Mouse (Mus musculus) G1E-ER4 (cell line): Measurements from ENCODE around the gene Nfu1. TPM values are rescaled to one million over a fixed set of nuclear protein-coding genes. Genes with fewer than 3 reads are reported as not detected.

ENCODE experiments used
- GATA1 ChIP-seq: IDR thresholded peaks from one replicate; pipeline ENCODE4 v1.8.0; 2012; ENCODE audit warnings: low read length, inconsistent platforms
- polyA plus RNA-seq: library from polyadenylated mRNA; stranded (reverse); fragments of >175 nt; gene quantifications from 2 replicates; pipeline ENCODE4 v1.2.3, GENCODE M21; 2012

Nfu1 gene
- polyA plus RNA-seq, 1 experiment, result 98.9 TPM

DNA sequence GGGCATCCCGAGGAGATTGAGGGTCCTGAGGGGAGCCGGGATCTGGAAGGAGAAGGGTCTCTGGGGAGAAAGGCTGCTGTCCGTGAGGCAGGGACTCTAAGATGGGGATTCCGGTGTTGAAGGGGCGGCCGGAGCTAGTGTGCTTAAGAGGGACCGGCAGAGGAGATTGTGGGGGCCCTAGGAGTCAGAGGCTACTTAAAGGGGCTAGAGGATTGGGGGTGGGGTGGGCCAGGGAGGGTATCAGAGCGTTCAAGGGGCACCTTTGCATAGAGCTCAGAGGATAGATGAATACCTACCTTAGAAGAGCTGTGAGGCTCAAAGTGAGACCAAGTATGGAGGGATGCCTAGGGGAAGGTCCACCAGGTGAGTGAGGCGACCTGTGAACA lies 34.1 kb downstream of the Nfu1 start:
- no peak for TF ChIP-seq GATA1

DNA sequence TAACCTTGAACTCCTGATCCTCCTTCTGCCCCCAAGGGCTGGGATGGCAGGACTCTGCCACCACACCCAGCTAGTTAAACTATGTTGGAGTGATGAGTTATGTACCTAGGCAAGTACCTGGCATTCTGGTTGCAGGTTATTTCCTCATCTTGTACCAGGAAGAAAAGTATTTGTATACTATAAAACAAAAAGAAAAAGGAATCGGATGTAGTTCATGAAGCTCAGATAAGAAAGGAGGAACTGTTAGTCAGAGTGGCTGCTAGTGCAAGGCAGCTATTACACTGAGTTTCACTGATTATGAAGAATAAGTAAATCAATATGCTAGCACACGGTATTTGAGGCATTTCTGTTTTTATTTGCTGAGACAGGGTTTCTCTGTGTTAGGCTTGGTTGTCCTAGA lies 35.9 kb downstream of the Nfu1 start:
- no peak for TF ChIP-seq GATA1

DNA sequence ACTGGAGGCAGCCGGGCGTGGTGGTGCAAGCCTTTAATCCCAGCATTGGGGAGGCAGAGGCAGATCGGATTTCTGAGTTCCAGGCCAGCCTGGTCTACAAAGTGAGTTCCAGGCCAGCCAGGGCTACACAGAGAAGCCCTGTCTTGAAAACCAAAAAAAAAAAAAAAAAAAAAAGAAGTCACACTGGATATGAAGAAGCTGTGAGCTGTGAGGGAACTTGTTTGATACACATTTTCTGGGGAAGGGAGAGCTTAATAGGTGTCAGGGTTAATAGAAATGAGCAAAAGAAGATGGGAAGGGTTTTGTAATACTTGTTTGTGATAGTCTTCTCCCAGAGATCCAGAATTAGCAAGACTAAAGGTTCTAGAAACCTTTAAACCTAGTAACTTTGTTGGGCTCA lies 36.5 kb downstream of the Nfu1 start:
- no peak for TF ChIP-seq GATA1

DNA sequence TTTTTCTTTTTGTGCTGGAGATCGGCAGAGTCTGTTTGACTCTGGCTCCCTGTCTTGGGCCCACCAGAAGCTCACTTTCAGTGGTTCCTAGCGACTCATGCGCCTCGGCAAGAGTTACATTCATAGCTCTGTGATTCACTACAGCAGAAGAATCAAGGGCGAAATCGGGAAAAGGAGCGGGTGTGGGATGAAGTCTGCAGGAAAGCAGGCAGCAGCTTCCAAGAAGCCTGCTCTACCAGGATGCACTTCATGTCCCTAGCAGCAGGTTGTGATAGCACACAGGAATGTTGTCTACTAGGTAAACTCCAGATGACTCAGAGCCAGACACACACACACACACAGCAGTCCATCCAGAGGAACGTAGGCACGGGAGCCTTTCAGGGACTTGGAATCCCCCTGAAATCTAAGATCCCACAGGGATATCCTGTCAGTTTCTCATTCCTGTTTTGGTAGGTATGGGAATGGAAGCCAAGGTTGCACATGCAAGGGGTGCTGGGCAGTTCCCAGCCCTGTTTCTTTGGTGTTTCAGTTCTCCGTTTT lies 42.9 kb downstream of the Nfu1 start:
- TF ChIP-seq GATA1, result no peak

DNA sequence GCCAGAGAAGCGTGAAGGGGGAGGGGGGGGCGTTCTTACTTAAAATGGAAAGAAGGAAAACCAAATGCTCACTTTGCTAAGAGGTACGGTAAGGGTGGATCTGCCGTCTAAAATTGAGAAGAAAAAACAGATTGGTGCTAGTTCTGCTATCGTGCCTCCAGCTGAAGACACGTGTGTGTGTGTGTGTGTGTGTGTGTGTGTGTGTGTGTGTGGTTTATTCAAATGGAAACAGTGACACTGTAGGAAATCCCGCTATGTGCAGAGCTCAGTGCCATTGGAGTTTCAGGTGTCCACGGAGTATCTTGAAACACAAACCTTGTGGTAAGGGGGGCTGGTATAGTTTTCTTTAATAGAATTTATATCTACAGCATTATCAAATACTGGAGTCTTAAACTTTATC lies 45.2 kb downstream of the Nfu1 start:
- no peak for TF ChIP-seq GATA1

DNA sequence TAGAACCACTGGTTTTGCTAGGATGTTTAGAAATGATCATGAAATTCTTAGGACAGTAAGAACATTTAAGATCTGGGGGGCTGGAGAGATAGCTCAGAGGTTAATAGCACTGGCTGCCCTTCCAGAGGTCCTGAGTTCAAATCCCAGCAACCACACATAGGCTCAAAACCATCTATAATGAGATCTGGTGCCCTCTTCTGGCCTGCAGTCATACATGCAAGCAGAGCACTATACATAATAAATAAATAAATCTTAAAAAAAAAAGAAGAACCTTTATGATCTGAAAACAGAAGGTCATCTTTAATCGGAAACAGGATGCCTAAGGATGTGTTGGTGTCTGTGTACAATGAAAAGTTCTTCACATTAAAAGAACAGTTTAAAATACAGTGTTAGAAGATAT lies 50.7 kb downstream of the Nfu1 start:
- TF ChIP-seq GATA1, result no peak

DNA sequence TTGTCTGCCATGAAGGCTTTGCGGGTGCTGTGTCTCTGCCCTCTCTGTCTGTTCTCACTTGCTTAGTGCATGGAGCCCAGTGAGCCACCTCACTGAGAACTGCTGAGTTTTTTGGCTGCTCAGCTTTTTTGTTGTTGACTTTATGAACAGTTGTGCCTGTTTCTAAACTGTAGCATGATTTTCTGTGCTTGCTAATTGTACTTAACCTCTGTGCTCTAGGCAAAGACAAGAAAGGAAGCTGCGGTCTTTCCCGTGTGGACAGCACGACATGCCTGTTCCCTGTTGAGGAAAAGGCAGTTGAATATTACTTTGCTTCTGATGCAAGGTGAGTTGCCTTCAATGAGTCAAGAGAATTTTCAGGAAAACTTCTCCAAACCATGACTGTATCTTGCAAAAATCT lies 54.5 kb downstream of the Nfu1 start:
- no peak for TF ChIP-seq GATA1

DNA sequence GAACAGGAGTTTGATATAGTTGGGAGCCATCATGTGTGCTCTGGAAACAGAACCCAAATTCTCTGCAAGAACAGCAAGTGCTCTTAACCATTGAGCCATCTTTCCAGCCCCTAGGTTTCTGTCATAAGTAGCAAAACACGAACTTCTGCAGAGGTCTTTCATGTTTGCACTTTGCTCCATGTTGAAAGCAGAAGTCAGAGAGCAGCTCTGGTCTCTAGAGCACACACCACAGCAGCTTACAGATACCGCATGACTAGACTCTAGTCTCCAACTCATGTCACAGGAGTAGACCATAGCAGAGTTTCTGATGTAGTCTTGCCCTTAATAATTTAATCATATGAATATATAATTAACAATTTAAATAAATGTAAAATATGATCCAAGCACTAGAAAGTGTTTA lies 59.2 kb downstream of the Nfu1 start:
- no peak for TF ChIP-seq GATA1

DNA sequence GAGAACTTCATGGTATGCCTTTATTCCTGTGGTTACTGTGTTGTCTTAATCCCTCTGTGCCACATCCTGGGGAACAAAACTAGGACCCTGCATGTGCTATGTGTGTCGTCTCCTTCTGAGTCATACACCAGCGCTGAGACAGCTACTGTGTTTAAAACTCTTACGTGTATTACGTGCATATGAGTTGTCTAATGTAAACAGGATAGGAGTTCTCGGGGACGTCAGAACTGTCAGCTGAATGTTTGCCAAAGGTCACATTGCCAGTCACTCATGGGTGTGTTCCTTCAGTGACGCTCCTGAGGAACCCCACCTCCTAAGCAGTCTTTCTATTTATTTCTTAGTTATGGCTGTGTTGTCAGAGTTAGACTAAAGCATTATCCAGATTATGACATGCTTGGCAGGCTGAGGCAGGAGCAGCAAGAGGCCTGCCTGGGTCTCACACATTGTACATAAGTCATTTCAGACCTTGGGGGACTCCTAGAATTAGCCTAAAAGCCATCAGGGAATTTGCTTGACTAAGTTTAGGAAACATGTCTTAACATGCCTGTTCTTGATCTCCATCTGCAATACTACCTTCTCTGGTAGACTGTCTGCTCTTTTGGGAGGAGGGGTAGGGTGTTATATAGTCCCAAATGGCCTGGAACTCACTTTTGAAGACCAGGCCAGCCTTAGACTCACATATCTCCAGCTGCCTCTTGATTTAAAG lies 60.3 kb downstream of the Nfu1 start:
- no peak for TF ChIP-seq GATA1

DNA sequence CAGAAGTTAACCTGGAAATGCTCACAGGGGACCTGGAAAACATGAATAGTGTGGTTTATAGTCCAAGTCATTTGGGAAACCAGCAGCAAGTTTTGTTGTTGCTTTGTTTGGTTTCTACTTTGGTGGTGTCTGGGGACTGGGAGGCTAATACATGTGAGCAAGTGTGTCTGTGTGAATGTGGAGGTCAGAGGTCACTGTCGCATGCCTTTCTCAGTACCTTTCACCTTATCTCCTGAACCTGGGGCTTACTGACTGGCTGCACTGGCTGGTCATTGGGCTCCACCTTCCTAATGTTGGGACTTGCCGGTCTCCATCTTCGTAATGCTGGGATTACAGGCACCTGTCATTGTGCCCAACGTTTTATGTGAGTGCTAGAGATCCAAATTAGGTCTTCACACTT lies 61.6 kb downstream of the Nfu1 start:
- no peak for TF ChIP-seq GATA1

DNA sequence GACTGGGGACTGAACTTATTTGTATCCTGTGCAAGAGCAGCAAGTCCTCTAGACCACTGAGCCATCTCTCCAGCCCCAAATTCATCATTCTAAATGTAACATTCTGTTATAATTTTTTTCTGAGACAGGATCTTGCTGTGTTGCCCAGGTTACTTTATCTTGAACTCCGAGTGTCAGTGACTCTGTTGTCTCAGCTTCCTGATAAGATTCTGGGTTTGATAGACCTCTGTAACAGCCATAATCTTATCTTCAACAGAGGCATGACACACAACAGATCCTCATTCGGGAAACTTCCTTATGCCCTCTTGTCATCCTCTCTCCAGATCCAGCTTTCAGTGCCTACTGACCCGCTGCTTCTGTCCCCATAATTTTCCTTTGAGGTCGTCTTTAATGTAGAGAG lies 63.7 kb downstream of the Nfu1 start:
- peak; percentile 91 for TF ChIP-seq GATA1

DNA sequence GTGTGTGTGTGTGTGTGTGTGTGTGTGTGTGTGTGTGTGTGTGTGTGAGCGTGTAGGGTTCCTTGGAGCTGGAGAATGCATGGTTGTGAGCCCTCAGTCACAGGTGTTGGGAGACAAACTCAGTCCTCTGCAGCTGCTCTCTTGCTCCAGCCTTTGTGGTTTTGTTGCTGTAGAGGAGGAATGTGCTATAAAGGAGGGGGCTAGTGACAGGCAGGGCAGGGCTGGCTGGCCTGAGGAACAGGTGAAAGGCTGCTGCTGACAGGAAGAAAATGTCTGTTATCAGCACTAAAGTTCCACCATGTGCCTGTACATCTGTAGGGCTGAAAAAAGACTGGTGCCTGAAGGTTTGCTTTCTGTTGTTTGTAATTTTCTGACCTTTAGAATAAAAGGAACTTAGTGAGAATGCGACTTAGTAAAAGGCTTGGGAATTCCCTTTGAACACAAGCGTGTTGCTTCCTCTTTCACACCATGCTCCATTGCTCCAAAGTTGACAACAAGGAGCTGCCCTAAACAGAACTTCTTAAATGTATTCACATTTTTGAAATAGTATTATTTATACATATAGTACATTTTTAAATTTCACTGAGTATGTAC lies 66.2 kb downstream of the Nfu1 start:
- no peak for TF ChIP-seq GATA1

Other genes with a start within 250 kb of the Nfu1 start
- gene Anxa4, start 215.7 kb upstream of the Nfu1 start, polyA plus RNA-seq, result 0.03 and 0.16 TPM in 2 replicates
- gene Aak1, start 159.7 kb upstream of the Nfu1 start, polyA plus RNA-seq, result 32.1 and 39.9 TPM in 2 replicates
- gene Gfpt1, start 33.6 kb downstream of the Nfu1 start, polyA plus RNA-seq, result 13.5 and 37.0 TPM in 2 replicates
- 0.05 and 0.09 TPM in 2 replicates for gene D6Ertd527e, start 95.5 kb downstream of the Nfu1 start, polyA plus RNA-seq